ENCODE assay signal across 8 mouse cellular contexts in the genomic region with DNA sequence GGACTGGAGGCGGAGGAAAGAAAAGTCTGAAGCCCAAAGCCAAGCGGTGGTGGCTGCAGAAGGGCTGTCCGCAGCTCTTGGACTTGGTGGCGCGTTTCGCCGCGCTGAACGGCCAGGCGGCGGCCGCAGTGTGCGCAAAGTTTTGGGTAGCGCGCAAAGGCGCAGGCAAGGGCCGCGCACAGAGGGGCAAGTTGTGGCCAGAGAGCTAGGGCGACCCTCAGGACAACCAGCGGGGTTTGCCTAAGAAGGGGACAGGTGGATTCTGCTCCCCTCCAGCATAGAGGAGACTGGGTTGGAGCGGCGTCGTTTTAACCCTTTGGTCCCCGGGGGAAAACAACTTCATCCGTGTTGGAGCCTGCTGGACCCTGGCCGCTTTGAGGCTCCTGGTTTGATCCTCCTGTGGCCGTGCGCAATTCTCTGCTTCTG. TPM values are rescaled to one million over a fixed set of nuclear protein-coding genes. Genes with fewer than 3 reads are reported as not detected.
A peak's percentile ranks its signal among the peaks of the same experiment; 100 is the strongest.
DNase-seq lines count a peak whose midpoint lies in the region; ATAC-seq and TF ChIP-seq lines count a peak whose summit lies in the region.

No protein-coding gene starts in this region.

- H3K4me3 ChIP-seq in liver, embryonic 11.5 days (ENCODE audit: low read depth, low read length) = peak overlapping the region; percentile 37
- no peak overlapping the region for H3K4me3 ChIP-seq in liver, postnatal 0 days (ENCODE audit: low read depth, low read length)
- peak overlapping the region; percentile 44 for H3K4me3 ChIP-seq in limb, embryonic 13.5 days

- peak; percentile 39 for DNase-seq in liver, embryonic 11.5 days (ENCODE audit: low spot score)
- no peak for DNase-seq in liver, postnatal 0 days
- peak; percentile 50 for DNase-seq in embryo, embryonic 10.5 days (ENCODE audit: low spot score)
- peak; percentile 1 to 2 for DNase-seq in heart, postnatal 10 days
- peak; percentile 39 for DNase-seq in right cerebral cortex, postnatal 4 days
- no peak for DNase-seq in spleen, postnatal 36 days (ENCODE audit: low spot score in 2 of 2)

- no peak for TF ChIP-seq CTCF in liver, postnatal 0 days (IDR thresholded peaks at IDR 0.05; ENCODE audit: low read depth)

- peak overlapping the region; percentile 59 for H3K4me2 ChIP-seq in liver, embryonic 11.5 days
- no peak overlapping the region for H3K4me2 ChIP-seq in liver, postnatal 0 days (ENCODE audit: low read depth, low read length)
- peak overlapping the region; percentile 71 for H3K4me2 ChIP-seq in limb, embryonic 13.5 days (replicated peaks)

- WGBS in liver, embryonic 11.5 days = 2% methylated on average over 28 of the region's 28 CpGs
- WGBS in liver, postnatal 0 days (ENCODE audit: insufficient replicate concordance) = under 1% methylated on average over 28 of the region's 28 CpGs
- WGBS in limb, embryonic 13.5 days = under 1% methylated on average over 27 of the region's 28 CpGs

- intact Hi-C loops in heart, postnatal 10 days (cut with DNase I) = no loop called here

- no peaks in the 10 kb centered on the region for H3K36me3 ChIP-seq in liver, embryonic 11.5 days (ENCODE audit: control insufficient read depth, insufficient read depth, low read length)
- no peaks in the 10 kb centered on the region for H3K36me3 ChIP-seq in liver, postnatal 0 days (replicated peaks; ENCODE audit: insufficient read depth, low read length)
- H3K36me3 ChIP-seq in limb, embryonic 13.5 days = no peaks in the 10 kb centered on the region

- H3K27me3 ChIP-seq in liver, embryonic 11.5 days (replicated peaks; ENCODE audit: control insufficient read depth, insufficient read depth, low read length) = peaks cover 35% of the 10 kb centered on the region
- H3K27me3 ChIP-seq in liver, postnatal 0 days (ENCODE audit: insufficient read depth, low read length) = peaks cover 25% of the 10 kb centered on the region
- H3K27me3 ChIP-seq in limb, embryonic 13.5 days = peaks cover 73% of the 10 kb centered on the region

- H3K9ac ChIP-seq in liver, embryonic 11.5 days (ENCODE audit: low read depth, low read length) = no peak overlapping the region
- H3K9ac ChIP-seq in liver, postnatal 0 days (replicated peaks) = no peak overlapping the region
- H3K9ac ChIP-seq in limb, embryonic 13.5 days = no peak overlapping the region

- no peak for ATAC-seq in liver, embryonic 11.5 days (replicated peaks; ENCODE audit: low FRiP score)
- ATAC-seq in liver, postnatal 0 days = no peak
- ATAC-seq in limb, embryonic 13.5 days (ENCODE audit: low FRiP score, low read depth) = no peak
- ATAC-seq in erythroblast, adult 5-6 weeks (replicated peaks; ENCODE audit: low FRiP score, poor library complexity, severe bottlenecking) = no peak

- no peaks in the 10 kb centered on the region for H3K9me3 ChIP-seq in liver, embryonic 11.5 days (ENCODE audit: control insufficient read depth, low read length)
- H3K9me3 ChIP-seq in liver, postnatal 0 days (ENCODE audit: low read length) = no peaks in the 10 kb centered on the region
- no peaks in the 10 kb centered on the region for H3K9me3 ChIP-seq in limb, embryonic 13.5 days

- TF ChIP-seq EP300 in liver, postnatal 0 days (IDR thresholded peaks at IDR 0.05; ENCODE audit: low read depth) = no peak

- no peak overlapping the region for H3K27ac ChIP-seq in liver, embryonic 11.5 days (ENCODE audit: low read depth, low read length)
- H3K27ac ChIP-seq in liver, postnatal 0 days (ENCODE audit: low read depth) = no peak overlapping the region
- no peak overlapping the region for H3K27ac ChIP-seq in limb, embryonic 13.5 days

- H3K4me1 ChIP-seq in liver, embryonic 11.5 days (replicated peaks; ENCODE audit: control insufficient read depth, insufficient read depth, low read length) = no peaks in the 10 kb centered on the region
- no peaks in the 10 kb centered on the region for H3K4me1 ChIP-seq in liver, postnatal 0 days (ENCODE audit: insufficient read depth)
- peaks cover 14% of the 10 kb centered on the region for H3K4me1 ChIP-seq in limb, embryonic 13.5 days

RNA-seq across cellular contexts. Expression of a gene that starts 0.8 kb away (rescaled TPM):
- polyA plus RNA-seq in liver, embryonic 11.5 days (2014; fragmentation: Nextera tagmentation; extraction: Ambion mirVana) = 1.8 and 1.9 TPM in 2 replicates
- polyA plus RNA-seq in liver, postnatal 0 days (2015; fragmentation: Nextera tagmentation; extraction: Ambion mirVana) = 0.72 and 1.1 TPM in 2 replicates
- total RNA-seq in heart, postnatal 10 days (2021) = under 1 TPM; 0.40 to 0.43 TPM
- 24.7 TPM in 2 replicates for polyA plus RNA-seq in limb, embryonic 13.5 days (2015; fragmentation: Nextera tagmentation; extraction: Ambion mirVana)
- not detected in 2 replicates for total RNA-seq in erythroblast, adult 5-6 weeks (2015; ENCODE audit: low replicate concordance)
- total RNA-seq in erythroblast, adult 5-6 weeks (2017; ENCODE audit: low replicate concordance) = not detected in 2 replicates

Comparison
In these comparisons a context has a peak if more than half of its experiments do, and no peak if none do; other contexts are left out.
1. DNase-seq: peak in liver, embryonic 11.5 days (single experiment), embryo, embryonic 10.5 days (single experiment), heart, postnatal 10 days (2 of 2) and right cerebral cortex, postnatal 4 days (single experiment); none in liver, postnatal 0 days (single experiment) and spleen, postnatal 36 days (0 of 2).